Mouse (Mus musculus) gastrocnemius, postnatal 4 days (tissue): ENCODE measurements around the gene Rbms1. TPM values are rescaled to one million over a fixed set of nuclear protein-coding genes. Genes with fewer than 3 reads are reported as not detected.

Experiments used
- DNase-seq, 2 experiments: peaks; one replicate each; pipeline ENCODE4 v3.0.0; 2021 to 2022; ENCODE audit warnings: low spot score in 2 of 2, mixed read lengths in 2 of 2
- total RNA-seq, 2 experiments: library from RNA; stranded (reverse); gene quantifications; 2 replicates each; pipeline ENCODE4 v1.2.3; 2021

Gene Rbms1
- total RNA-seq, 2 experiments from 2014 or later, result 69.9 to 75.5 TPM

DNA sequence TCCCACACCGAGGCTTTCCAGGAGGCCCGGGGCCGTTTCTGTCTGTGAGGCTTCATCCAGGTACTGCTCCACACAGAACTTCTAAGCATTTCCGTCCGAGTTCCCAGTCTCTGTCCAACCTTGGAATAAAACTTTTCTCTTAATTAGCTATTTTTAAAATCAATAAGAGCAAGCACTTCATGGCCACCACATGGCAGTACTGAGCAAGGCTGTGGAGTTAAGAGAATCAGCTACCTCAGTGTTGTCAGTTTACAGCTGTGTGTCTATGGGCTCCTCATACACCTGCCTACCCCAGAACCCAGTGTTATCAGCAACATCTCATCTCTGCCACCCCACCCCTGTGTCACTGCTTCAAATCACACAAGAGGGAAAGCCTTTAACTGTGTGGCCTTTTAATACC lies 175.9 kb downstream of the Rbms1 start:
- DNase-seq, result no peak

DNA sequence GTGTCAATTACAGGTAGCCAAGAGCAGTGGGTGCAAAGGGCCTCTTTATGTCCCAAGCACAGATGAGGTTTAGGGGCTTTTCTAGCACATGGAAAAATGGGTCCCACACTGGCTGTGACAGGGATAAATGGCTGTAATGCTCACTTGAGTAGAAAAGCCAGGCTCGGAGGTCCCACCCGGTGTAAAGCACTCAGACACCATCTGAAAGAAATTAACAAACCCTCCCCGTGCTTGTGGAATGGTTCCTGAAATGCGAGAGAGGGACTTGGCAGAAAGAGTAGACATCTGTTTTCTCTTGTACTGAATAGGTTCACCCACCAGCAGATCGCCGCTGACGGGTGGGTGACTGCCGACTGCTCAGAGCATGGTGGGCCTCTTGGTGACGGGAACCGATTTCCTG lies 176.7 kb downstream of the Rbms1 start:
- DNase-seq, result peak in 1 of 2 experiments; percentile 21

DNA sequence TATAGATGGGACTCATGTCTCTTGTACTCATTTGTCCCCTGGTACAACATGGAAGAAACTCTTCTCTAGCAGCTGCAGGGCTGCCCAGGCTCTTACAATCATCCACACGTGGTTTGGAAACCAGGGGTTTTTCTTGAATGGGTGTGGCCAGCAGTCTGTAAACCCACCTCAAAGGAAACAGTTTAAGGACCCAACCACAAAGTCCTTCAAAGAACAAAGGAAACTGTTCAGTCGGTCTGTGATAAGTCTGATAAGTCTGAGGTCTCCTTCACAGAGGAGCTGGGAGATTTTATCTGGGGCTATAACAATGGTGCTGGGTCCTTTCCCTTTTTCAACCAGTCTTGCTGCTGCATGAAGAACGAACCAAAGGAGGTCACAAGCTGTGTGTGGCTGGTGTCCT lies 188.5 kb downstream of the Rbms1 start:
- no peak for DNase-seq

DNA sequence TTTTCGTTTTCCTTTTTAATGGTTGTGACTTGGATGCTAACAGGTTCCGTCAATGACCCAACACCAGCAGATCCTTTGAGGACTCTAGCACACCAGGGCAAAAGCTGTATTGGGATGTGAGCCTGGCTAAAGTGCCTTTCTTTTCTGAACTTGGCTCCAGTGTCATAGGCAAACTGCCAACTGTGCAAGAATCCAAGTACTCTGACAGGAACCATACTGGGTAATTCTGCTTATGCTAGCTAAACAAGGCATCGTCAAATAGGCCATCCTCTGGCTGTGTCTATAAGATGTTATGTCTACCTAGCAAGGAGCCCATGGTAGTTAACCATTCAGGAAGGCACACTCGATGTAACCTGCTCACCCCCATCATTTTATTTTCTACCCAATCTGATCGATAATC lies 189.4 kb downstream of the Rbms1 start:
- DNase-seq, result peak in 1 of 2 experiments; percentile 54

DNA sequence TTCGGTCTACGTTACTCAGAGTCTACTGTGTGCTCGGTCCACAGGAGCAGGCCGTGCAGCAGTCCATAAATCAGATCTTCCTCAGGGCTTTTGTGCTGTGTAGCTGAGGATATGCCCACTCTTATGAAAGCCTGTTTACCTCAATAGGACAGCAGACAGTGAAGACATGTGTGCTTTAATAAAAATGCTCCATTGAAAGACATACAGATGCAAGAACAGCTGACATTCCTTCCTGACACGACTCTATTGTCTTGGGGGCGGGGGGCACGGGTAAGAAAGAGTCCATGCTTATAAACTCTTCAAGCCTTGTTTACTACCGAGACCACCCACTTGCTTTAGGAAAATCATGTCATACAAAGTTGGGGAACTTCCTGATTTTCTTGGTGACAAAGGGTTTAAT lies 196.6 kb downstream of the Rbms1 start:
- DNase-seq, result no peak

DNA sequence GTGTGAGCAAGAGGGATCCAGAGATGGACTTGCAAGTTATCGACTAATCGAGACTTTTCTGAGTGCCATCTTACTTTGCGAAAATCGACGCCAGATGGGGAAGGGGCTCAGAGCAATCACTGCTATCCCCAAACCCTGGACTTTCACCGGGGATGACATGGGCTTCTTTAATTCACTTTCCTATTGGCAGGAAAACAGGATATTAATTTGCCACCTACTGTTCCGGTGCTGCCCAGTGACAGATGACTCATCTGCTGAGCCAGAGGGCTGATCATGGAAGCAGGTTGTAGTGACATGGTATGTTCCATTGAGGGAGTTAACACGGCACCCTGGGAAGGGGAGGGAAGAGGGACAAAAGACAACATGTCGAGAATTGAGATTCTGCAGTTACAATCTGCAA lies 206.8 kb downstream of the Rbms1 start:
- no peak for DNase-seq

DNA sequence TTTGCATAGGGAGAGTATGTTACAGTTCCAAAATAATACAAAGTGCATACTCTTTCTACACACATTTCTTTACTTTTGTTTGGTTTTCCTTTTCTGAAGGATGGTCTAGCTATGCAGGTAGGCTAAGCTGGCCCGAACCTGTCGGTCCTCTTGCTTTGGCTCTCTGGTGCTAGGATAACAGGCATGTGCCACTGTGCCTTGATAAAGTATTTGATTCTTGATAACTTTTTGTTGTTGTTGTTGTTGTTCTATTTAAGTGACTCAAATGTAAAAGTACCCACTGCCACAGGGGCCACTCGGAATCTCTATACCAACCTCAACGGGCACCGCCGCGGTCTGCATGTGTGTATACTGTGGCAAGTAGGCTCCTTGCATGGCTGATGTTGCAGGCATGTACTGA lies 207.9 kb downstream of the Rbms1 start:
- no peak for DNase-seq

DNA sequence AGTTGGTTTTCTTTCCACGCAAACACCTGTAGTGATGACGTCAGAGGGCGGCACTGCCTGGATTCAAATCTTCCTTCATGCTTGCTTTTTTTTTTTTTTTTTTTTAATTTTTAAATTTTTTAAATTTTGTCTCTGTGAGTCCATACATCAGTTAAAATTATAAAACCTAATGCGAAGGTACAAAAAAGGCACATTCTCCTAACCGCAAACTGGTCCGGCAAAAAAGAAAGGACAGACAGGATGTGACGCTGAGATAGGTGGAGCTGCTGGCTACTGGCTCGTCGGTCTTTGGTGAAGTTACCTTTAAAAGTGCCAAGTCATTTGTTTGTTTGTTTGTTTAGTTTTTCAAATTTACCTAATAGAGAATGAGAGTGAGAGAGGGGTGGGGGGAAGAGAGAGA lies 211.7 kb downstream of the Rbms1 start:
- DNase-seq, result no peak

DNA sequence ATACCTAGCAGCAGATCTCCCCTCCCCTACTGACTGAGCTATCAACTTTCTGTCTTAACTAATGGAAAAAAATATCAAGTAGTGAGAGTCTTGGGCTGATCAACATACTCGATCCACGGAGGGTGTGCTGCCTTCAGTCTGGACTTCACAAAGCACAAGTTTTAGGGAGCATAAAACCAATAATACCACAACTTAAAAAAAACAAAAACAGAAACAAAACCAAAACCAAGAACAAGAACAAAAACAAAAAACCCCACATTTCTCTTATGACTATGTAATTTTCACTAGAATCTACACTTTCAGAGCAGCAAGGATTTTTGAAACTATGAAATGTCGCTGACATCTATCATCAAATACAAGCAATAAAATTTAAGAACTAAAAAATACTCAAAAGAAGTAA lies 212.4 kb downstream of the Rbms1 start:
- DNase-seq, result no peak

DNA sequence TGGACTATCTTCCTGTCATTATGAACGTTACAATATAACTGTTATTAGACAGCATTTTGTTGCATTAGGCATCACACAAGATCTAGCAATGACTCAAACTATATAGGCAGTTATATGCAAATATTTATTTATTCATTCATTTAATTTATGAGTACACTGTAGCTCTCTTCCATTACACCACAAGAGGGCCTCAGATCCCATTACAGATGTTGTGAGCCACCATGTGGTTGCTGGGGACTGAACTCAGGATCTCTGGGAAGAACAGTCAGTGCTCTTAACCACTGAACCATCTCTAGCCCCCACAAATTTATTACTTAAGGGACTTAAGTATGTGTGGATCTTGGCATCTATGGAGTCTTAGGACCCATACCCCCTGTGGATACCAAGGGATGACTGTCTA lies 214.4 kb downstream of the Rbms1 start:
- DNase-seq, result no peak

DNA sequence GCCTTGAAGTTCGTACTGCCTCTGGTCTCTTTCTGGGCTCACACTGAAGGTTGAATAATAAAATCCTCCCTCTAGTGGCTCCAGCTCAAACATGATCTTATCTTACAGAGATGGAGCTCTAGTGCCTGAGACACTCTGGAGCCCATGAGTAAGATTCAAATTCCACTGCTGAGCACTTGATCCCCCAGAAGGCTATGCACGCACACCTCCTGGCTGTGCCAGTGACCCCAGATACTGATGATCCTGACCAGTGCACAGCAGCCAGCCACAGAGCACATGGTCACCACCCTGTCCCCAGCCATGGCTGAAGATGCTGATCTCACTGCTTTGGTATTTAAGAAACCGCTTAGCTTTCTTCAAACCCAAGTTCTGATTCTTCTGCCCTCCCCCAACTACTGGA lies 215.4 kb downstream of the Rbms1 start:
- peak; percentile 29 to 32 for DNase-seq

DNA sequence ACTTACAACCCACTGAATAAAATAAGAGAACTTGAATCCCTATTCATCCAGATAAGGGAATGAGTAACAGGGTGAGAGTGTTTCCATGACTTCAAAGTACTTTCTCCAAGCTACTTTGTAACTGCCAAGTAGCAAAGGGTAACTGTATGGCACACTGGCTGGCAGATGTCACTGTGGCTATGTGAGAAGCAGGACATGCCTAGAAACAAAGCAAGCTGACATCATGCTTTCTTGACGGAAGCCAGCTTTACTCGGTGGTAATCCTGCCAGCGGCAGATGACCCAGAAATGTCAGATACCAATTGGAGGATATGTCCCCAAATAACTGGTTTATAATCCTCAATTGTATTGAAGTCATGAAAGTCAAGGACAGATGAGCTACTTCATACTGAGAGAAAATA lies 218.3 kb downstream of the Rbms1 start:
- no peak for DNase-seq

DNA sequence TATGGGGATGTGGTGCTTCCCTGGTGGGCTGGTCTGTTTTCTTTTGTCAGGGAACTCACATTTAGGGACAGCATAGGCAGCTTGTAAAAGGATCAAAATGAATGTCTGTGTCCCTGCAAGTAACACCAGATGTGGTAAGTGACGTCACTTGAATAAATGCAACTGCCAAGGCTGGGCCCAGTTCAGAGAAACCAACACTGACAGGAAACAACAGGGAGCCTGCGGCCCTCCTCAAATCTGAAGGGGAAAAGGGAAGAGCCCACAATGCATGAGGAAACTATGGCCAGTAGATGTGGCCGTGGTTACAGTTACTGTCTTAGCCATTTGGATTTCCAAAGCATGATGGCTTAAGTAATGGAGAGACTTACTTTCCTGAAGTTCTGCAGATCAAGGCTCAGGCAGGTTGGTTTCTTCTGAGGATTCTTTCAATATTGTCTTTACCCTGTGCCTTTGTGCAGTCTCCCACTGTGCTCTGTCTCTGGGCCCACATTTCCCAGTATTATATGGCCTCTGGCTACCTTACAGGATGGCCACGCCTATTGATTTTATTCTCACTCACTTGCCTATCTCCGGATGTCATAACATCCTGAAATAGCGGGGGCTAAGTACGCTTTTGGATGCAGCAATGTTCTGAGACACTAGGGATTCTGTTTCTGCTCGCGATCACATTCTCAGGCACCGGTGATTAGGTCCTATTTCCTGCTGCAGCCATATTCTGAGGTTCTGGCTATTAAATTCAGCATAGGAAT lies 223.4 kb downstream of the Rbms1 start:
- DNase-seq, result no peak

DNA sequence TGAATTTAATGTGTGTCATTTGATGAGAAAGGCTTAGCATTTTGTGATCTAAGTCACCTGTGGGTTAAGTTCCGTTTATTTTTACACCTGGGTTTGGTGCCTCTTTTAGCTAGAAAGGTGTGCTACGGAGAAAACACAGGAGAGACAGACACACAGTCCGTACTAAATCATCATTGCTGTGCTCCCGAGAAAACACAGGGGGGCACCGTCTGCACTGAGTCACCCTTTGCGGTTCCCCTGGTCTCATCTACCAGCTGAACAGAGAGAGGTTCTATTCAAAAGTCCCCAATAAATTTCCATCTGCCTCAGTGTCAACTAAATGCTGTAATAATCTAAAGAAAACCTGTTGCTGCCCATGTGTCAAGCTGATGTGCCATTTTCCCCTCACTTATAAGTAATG lies 232.1 kb downstream of the Rbms1 start:
- DNase-seq, result no peak

DNA sequence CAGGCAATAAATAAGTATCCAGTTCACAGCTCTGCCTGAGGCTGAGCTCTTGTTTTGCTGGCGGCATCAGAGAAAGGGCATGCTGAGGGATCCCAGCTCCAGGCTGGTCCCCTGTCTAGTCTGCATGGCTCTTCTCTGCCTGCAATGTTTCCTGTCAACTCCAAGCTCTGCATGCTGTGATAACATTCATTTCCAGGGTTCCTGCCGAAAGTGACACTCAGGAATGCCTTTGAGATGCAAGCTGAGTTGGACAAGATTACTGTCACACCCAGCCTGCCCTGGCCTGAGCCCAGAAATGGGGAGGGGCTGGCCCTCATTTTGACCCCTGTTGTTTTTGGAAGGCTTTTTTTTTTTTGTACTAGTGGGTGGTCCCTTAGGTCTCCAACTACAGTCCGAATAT lies 233.0 kb downstream of the Rbms1 start:
- DNase-seq, result no peak

DNA sequence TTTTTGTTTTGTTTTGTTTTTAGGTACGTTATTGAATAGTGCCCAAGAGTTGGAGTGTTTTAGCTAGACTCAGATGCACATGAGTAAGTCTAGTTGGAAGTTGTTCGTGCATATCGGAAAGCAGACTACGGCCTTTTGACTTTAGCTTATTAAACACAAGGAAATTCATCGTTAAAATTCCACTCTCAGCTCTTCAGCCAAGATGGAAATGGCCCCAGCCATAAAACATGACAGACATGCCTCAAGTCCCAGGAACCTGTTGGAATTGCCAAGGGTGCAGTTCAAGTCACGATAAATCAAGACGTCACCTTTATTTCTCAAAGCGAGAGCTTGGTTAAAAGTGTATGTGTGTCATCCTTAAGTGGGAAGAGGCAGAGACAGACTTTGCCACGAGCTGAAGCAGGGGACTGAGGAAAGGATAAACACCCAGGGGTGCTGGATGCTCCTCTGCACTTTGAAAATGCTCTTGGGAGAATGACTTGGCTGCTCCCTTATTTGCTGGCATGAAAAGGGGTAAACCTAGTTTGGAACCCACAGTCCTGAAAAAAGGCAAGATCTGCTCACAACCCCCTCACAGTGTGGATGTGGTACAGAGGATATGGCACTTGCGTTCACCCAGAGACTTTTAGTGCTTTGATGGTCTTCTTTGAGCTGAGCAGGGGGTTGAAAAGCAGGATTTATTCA lies 233.9 kb downstream of the Rbms1 start:
- DNase-seq, result no peak

DNA sequence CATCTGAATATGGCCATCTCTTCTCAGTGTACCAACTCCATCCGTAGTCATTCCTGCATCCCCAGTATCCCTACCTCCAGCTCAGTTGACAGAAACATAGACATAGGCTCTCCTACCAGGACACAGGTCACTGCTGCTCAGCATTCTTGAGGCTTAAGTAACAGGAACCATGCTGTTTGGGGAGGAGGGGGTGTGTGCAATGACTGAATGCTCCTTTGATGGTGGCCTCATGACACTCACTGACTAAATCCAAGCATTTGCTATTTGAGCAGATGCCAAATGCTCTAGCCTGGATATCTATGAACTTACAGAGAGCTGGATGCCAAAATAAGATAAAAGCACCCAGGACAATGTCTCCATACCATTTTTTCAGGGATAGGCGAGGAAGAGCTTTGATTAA lies 238.3 kb downstream of the Rbms1 start:
- no peak for DNase-seq

DNA sequence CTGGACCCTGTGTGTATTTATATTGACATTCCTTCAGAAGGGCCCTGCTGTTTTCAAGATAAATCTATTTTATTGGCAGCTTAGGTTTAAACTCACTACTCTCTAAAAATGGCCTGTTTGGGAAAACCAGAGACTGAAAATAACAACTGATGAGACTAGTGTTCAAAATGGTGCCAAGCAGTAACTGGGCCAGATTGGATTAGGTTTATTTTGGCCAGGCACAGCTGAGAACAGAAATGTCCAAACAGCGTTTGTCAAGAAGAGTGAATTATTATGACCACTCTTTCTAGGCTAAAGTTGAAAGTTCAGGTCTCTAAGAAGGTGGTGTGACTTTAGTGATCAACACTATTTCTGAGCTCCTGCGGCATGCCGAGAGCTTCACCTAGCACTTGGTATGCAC lies 240.0 kb downstream of the Rbms1 start:
- no peak for DNase-seq

DNA sequence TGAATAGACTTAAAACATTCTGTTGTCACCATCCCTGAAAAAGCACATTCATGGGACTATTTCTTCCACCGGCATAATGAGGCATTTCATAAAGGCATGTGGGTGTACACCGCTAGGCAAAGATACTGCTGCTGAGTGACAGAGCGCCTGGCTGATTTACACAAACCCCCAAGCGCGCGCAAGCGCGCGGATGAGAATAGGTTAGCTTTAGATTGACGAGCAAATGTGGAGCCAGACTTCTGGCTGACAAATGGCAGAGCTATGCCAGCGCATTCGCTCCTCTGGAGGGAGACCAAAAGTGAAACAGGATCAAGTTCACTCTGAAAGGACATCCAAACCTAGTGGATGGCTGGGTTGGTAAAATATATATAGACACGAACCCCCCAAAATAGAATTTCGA lies 240.5 kb downstream of the Rbms1 start, which contains the start of gene Itgb6:
Itgb6 (minus strand) TSS at position 130 of the 400 bp plus-strand sequence.
- DNase-seq, result peak in 1 of 2 experiments; percentile 45

DNA sequence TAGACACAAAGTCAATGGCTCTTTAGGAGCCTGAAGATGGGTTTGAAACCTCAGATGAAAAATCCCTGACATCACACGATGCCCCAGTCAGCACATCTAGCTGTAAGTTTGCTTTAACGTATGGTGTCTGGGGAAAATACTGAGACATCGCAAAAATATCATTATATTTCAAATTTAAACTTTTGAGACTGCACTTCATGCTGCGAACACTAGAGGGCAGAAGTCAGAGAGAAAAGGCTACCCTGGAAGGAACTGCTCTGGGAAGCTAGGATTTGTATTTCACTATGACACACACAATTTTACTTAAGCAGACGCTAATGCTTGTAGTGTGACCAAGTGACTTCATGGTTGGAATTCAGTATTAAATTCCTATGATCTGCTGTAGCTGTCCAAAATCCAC lies 242.1 kb downstream of the Rbms1 start:
- DNase-seq, result no peak

DNA sequence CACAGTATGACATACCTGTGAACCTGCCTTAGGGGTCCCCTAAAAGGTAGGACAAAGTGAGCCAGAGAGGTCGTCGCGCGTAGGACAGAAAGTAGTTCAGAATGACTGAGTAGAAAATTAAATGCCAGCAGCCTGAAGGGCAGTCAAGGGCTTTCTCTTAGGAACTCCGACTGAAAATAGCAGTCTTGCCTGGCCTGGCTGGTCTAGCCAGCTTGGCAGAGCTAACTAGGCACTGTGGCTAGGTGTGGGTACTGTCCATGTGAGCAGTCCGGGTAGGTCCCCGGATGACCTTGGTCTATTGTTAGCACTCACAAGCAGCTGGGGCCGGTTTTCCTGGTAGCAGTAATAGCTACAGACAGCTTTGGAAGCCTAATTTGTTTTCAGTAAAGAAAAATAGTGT lies 242.8 kb downstream of the Rbms1 start:
- DNase-seq, result no peak

DNA sequence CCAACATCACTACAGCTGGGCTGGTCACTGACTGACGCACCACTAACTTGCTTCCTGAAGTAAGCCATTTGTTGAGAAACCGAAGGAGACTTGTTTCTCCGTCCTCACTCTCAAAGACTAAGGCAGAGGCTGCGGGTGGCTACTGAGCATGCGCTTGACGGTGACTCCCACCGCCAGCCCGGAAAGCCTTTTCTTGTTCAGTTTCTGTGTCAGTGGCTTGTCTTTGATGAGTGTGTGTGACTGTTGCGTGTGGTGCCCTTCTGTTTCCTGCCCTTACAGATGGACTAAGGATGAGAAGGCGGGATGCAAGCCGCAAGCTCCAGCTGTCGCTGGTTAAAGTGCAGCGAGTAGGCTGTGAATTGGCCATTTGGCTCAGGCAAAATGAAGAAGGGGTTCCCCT lies 245.6 kb downstream of the Rbms1 start:
- no peak for DNase-seq

DNA sequence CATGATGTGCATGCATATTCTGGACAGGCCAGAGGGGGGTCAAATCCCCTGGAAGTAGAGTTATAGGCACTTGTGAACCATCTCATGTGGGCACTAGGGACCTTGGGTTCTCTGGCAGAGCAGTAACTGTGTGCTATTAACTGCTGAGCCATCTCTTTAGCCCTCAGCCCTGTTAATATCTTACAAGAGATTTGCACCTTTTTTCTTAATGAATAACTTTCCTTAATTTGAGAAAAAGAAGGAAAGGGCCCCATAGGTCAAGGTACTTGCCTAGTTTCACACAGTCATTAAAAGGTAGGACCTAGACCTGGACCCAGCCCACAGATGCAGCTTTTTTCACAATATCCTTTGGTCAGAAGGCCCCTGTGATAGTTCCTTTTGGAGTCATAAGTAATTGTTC lies 246.4 kb downstream of the Rbms1 start:
- DNase-seq, result no peak
